Mouse (Mus musculus): ENCODE measurements around the gene Syde2. TPM values are rescaled to one million over a fixed set of nuclear protein-coding genes. Genes with fewer than 3 reads are reported as not detected.
A peak's percentile ranks its signal among the peaks of the same experiment; 100 is the strongest.

Gene Syde2
- total and polyA plus RNA-seq, 2 experiments from 2014 or later = 10.5 to 42.0 TPM

DNA sequence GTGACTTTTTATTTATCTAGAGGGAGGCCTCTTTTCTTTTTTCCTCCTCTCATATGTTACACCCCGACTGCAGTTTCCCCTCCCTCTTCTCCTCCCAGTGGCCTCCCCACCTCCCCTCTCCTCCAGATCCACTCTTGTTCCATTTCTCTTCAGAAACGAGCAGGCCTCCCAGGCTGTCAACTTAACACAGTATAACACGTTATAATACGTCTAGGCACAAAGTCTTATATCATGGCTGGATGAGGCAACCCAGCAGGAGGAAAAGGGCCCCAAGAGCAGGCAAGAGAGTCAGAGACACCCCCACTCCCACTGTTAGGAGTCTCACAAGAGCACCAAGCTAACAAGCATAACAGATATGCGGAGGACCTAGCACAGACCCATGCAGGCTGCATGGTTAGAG, 45.3 kb downstream of the Syde2 start:
- H3K4me2 ChIP-seq (ENCODE audit: low read depth, low read length) = no peak overlapping the region
- H3K9ac ChIP-seq (replicated peaks; ENCODE audit: low read depth, low read length) = no peak overlapping the region
- H3K9me3 ChIP-seq (replicated peaks; ENCODE audit: control insufficient read depth, low read length) = 0 out of 2 replicates have a peak, but pooled peaks cover 4% of the 10 kb centered on the region
- peaks cover 6% of the 10 kb centered on the region; the same call in 1 of the 2 replicates for H3K4me1 ChIP-seq (ENCODE audit: control insufficient read depth, insufficient read depth)
- H3K27me3 ChIP-seq (ENCODE audit: control insufficient read depth, insufficient read depth, low read length) = no peaks in the 10 kb centered on the region
- no peak overlapping the region for H3K4me3 ChIP-seq (ENCODE audit: low read depth, low read length)
- TF ChIP-seq CTCF (IDR thresholded peaks at IDR 0.05; ENCODE audit: low read depth) (no peak), EP300 (IDR thresholded peaks at IDR 0.05; ENCODE audit: low read depth) (no peak)
- H3K36me3 ChIP-seq (replicated peaks; ENCODE audit: control insufficient read depth, insufficient read depth, low read length) = no peaks in the 10 kb centered on the region
- 87% methylated on average over 5 of the region's 5 CpGs for WGBS
- H3K27ac ChIP-seq (ENCODE audit: low read depth) = no peak overlapping the region
- DNase-seq (ENCODE audit: low spot score) (no peak), ATAC-seq (ENCODE audit: insufficient read depth, low read depth) (no peak)

- no peak for ATAC-seq (ENCODE audit: insufficient read depth, low read depth)
- H3K4me1 ChIP-seq (ENCODE audit: control insufficient read depth, insufficient read depth) = peaks cover 3% of the 10 kb centered on the region; the same call in 1 of the 2 replicates
- H3K9ac ChIP-seq (replicated peaks; ENCODE audit: low read depth, low read length) = no peak overlapping the region
- H3K27ac ChIP-seq (ENCODE audit: low read depth) = no peak overlapping the region
- no peak overlapping the region for H3K4me2 ChIP-seq (ENCODE audit: low read depth, low read length)
- no peak overlapping the region for H3K4me3 ChIP-seq (ENCODE audit: low read depth, low read length)
- H3K36me3 ChIP-seq (replicated peaks; ENCODE audit: control insufficient read depth, insufficient read depth, low read length) = no peaks in the 10 kb centered on the region
- no peaks in the 10 kb centered on the region for H3K27me3 ChIP-seq (ENCODE audit: control insufficient read depth, insufficient read depth, low read length)
- WGBS = 41% methylated on average over 15 of the region's 15 CpGs
- 0 out of 2 replicates have a peak, but pooled peaks cover 3% of the 10 kb centered on the region for H3K9me3 ChIP-seq (replicated peaks; ENCODE audit: control insufficient read depth, low read length)
- TF ChIP-seq CTCF (IDR thresholded peaks at IDR 0.05; ENCODE audit: low read depth) (no peak), EP300 (IDR thresholded peaks at IDR 0.05; ENCODE audit: low read depth) (no peak)
- no peak for DNase-seq (ENCODE audit: low spot score)
Measured at GRCm38 (mm10) chr3:146037906-146038305, 50.2 kb downstream of the Syde2 start.

GRCm38 (mm10) chr3:146039132-146039903, 51.6 kb downstream of the Syde2 start:
- Histone ChIP-seq H3K27me3 (ENCODE audit: control insufficient read depth, insufficient read depth, low read length) (no peaks in the 10 kb centered on the region), H3K4me1 (ENCODE audit: control insufficient read depth, insufficient read depth) (peaks cover 3% of the 10 kb centered on the region; the same call in 1 of the 2 replicates), H3K4me2 (ENCODE audit: low read depth, low read length) (no peak overlapping the region), H3K9ac (replicated peaks; ENCODE audit: low read depth, low read length) (no peak overlapping the region), H3K9me3 (replicated peaks; ENCODE audit: control insufficient read depth, low read length) (no peaks in the 10 kb centered on the region), H3K4me3 (ENCODE audit: low read depth, low read length) (no peak overlapping the region), H3K36me3 (replicated peaks; ENCODE audit: control insufficient read depth, insufficient read depth, low read length) (no peaks in the 10 kb centered on the region), H3K27ac (ENCODE audit: low read depth) (no peak overlapping the region)
- ATAC-seq (ENCODE audit: insufficient read depth, low read depth) = no peak
- TF ChIP-seq CTCF (IDR thresholded peaks at IDR 0.05; ENCODE audit: low read depth) (no peak), EP300 (IDR thresholded peaks at IDR 0.05; ENCODE audit: low read depth) (no peak)
- DNase-seq (ENCODE audit: low spot score) = no peak
- 69% methylated on average over 12 of the region's 12 CpGs for WGBS

DNA sequence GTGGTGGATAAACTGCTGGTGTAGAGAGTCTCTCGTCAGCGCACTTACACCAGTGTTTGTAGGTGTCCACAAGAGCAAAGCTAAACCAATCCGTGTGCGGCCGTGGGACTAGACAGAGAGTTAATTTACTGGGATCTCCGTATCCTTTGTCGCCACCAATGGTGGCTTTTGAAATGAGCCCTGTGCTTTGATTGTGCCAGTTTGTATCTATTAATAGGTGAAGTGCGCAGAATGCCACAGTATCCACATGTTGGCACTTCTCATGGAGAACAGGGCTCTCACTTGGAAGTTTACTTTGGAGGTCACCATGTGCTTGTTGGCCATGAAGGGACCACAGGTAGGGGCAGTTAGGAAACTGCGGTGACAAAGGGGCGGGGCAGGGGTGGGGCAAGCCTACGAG, 53.7 kb downstream of the Syde2 start:
- no peaks in the 10 kb centered on the region for H3K9me3 ChIP-seq (replicated peaks; ENCODE audit: control insufficient read depth, low read length)
- peak; percentile 78 for ATAC-seq (ENCODE audit: insufficient read depth, low read depth)
- WGBS = 53% methylated on average over 11 of the region's 11 CpGs
- H3K4me2 ChIP-seq (ENCODE audit: low read depth, low read length) = peak overlapping the region; percentile 18; the same call in 1 of the 2 replicates
- H3K27me3 ChIP-seq (ENCODE audit: control insufficient read depth, insufficient read depth, low read length) = no peaks in the 10 kb centered on the region
- peak; percentile 88 for DNase-seq (ENCODE audit: low spot score)
- H3K4me1 ChIP-seq (ENCODE audit: control insufficient read depth, insufficient read depth) = peaks cover 3% of the 10 kb centered on the region; the same call in 1 of the 2 replicates
- H3K27ac ChIP-seq (ENCODE audit: low read depth) = peak overlapping the region; percentile 84
- H3K4me3 ChIP-seq (ENCODE audit: low read depth, low read length) = no peak overlapping the region
- TF ChIP-seq CTCF (IDR thresholded peaks at IDR 0.05; ENCODE audit: low read depth) (peak; percentile 13; the same call in 1 of the 2 replicates), EP300 (IDR thresholded peaks at IDR 0.05; ENCODE audit: low read depth) (peak; percentile 56; the same call in 1 of the 2 replicates)
- H3K9ac ChIP-seq (replicated peaks; ENCODE audit: low read depth, low read length) = no peak overlapping the region
- H3K36me3 ChIP-seq (replicated peaks; ENCODE audit: control insufficient read depth, insufficient read depth, low read length) = no peaks in the 10 kb centered on the region

DNA sequence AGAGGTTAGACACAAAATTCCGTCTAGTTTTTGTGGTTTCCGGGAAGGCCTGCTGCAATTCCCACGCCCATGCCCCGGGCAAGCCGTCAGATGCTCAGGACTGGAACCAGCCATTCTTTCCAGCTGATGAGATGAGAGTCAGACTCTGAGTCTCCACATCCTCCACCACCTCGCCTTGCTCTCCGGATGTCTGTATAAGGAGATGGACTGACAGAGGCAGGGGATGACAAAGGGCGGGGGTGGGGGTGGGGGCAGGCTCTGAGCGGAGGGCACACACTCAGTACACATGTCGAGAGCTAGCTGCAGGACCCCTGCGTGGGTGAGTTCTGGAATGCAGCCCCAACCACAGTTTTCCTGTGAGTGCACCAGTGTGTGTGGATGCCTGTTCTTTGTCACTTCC, 57.3 kb downstream of the Syde2 start:
- WGBS = 13% methylated on average over 11 of the region's 11 CpGs
- Histone ChIP-seq H3K9me3 (replicated peaks; ENCODE audit: control insufficient read depth, low read length) (no peaks in the 10 kb centered on the region), H3K4me3 (ENCODE audit: low read depth, low read length) (no peak overlapping the region), H3K27ac (ENCODE audit: low read depth) (0 out of 2 replicates have a peak overlapping the region, but pooled peaks have one; percentile 20), H3K4me2 (ENCODE audit: low read depth, low read length) (peak overlapping the region; percentile 28; the same call in 1 of the 2 replicates), H3K36me3 (replicated peaks; ENCODE audit: control insufficient read depth, insufficient read depth, low read length) (no peaks in the 10 kb centered on the region), H3K4me1 (ENCODE audit: control insufficient read depth, insufficient read depth) (peaks cover 14% of the 10 kb centered on the region), H3K9ac (replicated peaks; ENCODE audit: low read depth, low read length) (no peak overlapping the region), H3K27me3 (ENCODE audit: control insufficient read depth, insufficient read depth, low read length) (no peaks in the 10 kb centered on the region)
- peak; percentile 38 for DNase-seq (ENCODE audit: low spot score)
- TF ChIP-seq EP300 (IDR thresholded peaks at IDR 0.05; ENCODE audit: low read depth) (no peak), CTCF (IDR thresholded peaks at IDR 0.05; ENCODE audit: low read depth) (no peak)
- ATAC-seq (ENCODE audit: insufficient read depth, low read depth) = 0 out of 2 replicates have a peak, but pooled peaks have one; percentile 19
